Mouse (Mus musculus) layer of hippocampus, adult 8-10 months (tissue): Measurements from ENCODE around the gene Smim26. TPM values are rescaled to one million over a fixed set of nuclear protein-coding genes. Genes with fewer than 3 reads are reported as not detected.

Source experiments
- DNase-seq, 2 experiments: peaks; one replicate each; pipeline ENCODE4 v3.0.0; 2022; ENCODE audit warnings: low spot score in 2 of 2
- microRNA-seq, 2 experiments: library from miRNA; unstranded; fragments of <30 nt; microRNA quantifications; one replicate each; pipeline ENCODE4 v1.2.0; 2022
- total RNA-seq, 4 experiments: library from RNA; stranded (reverse); gene quantifications; 2 replicates each; pipeline ENCODE4 v1.2.4; 2022

The Smim26 gene
- total RNA-seq, 4 experiments from 2014 or later, result 48.3 to 77.4 (median 61.4) TPM

DNA sequence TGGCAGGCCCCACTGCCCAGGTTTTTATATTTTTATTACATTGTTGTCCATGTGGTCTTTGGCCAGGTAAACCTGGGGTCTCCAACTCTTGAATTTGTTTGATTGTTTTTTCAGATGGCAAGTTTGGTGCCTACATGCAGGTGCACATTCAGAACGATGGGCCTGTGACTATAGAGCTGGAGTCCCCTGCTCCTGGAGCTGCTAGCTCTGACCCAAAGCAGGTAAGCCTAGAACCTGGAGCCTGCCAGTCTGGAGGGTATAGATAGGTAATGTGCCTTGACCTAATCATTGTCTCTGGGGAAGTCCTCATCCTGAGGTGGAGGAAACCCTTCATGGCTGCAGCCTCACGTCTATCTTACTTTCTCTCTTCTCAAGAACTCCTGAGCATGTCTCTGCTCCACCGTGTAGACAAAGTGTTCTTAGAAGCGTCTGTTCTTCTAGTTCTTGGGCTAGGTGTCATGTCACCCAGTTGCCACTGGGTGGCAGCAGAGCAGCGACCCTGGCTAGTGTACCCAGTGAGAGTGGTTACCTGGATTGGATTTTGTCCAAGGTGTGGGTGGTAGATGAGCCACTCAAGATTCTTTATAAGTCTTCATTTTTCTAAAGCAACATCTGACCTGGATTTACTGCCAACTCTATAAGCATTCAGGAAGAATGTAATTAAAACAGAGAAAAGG, 41.9 kb downstream of the Smim26 start:
- peak; percentile 54 to 62 for DNase-seq

DNA sequence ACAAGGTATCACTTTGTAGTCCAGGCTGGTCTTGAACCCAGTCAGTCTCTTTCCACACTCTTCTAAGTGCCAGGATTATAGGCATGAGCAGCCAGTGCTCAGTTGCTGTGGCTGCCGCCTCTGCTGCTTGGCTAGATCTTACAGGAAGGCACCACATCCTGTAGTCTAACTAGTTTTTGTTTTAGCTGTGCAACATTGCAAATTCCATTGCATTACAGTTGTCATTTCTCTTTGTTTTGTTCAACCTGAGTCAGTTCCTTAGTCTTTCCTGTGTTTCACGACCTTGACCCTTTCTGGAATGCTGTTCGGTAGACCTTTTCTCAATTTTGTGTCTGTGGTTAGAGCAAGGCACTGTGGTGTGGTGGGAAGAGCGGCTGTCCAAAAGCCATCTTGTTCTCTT, 43.4 kb downstream of the Smim26 start:
- DNase-seq, result no peak

DNA sequence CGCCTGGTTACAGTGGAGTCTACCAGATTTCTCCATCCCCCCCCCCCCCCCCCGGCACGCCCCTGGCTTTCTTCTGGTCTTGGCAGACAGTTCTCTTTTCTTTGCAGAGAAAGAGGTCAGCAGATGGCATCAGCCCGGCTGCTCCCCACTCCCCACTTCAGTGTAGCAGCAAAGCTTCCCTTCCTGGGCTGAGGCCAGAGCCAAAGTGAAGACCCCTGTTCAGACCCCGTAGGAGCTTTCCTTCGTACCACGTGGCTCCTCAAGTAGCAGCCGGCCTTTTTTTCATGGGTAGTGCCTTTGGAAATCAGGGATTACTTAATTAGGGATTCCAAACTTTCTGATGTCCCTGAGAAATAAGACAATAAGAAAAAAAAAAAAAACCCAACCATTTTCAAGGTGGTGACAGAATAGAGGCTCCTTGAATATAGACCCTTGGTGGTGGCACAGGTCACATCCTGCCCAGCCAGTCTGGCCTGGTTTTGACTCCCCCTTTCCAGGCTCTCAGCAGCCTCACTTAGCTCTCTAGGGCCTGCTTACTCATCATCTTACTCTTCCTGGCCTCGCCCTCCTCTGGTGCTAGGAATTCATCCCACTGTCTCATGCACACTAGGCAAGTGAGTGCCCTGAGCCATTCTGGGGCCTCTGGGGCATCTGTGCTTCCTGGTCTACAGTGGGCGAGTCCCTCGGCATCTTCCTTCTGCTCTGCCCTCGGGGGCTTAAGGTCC, 44.0 kb downstream of the Smim26 start:
- DNase-seq, result no peak

DNA sequence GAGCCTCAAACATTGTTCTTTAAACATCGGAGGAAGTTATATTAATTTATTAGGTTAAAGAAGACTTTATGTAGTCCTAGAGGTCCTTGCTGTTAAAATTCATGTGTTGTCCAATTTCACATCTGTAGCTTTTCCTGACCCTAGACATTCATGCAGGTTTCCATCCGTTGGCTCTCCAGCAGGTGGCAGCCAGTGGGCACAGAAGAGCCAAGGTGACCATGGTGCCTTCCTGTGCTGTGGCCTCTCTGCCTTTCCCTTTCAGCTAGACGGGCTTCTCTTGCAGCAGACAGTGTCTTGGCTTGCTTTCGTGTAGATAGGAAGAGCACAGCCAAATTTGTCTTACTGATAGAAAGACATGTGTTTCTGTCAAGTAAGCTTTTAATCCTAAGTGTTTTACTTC, 44.9 kb downstream of the Smim26 start:
- no peak for DNase-seq

DNA sequence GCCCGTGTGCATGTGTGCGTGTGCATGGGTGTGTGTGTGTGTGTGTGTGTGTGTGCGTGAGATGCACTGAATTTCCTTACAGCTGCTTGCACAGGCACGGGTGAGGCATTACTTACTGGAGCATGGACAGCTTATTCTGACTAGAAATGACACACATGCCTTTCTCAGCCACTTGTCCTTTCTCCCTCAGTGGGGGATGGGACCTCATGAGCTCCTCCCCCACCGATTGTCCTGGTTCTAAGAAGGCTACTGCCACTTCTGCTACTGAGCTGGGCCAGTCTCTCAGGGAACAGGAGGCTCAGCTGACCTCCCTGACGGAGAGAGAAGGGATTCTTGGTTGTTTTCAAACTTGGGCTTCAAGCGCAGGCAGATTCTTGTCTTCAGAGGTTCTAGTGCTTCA, 46.2 kb downstream of the Smim26 start:
- no peak for DNase-seq

DNA sequence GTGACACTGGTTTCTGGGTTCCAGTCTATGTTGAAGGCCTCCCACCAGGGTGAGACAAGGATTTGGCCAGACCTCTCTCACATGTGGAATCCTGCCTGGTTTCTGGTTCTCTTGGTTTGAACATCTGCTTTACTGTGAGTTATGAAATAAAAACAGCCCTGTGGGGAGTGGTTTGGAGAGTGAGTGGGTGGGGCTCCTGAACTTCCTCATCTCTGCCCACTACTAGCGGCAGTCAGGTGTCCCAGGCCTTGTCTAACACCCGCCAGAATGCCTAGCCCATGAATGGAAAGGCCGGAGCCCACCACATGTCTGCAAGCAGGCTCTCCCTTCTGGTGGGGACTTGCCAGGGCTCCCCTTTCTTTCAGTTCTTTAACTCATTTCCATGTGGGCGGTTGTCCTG, 48.1 kb downstream of the Smim26 start:
- no peak for DNase-seq

Small RNAs within 50 kb of the gene (microRNA-seq; reads per million reads assigned to microRNA genes)
- gene Gm24823, result 0 reads per million in 2 experiments

Other genes starting within 250 kb of the Smim26 start
- gene Kat14, start 225.1 kb upstream of the Smim26 start, total RNA-seq, result 10 to 100 TPM; 32.0 to 33.9 (median 32.8) TPM
- 10 to 100 TPM in 2 of 4 experiments, 1 to 10 TPM in 2; 6.6 to 12.0 (median 10.4) TPM for gene Pet117, start 225.1 kb upstream of the Smim26 start, total RNA-seq
- 100 to 1,000 TPM; 137 to 161 (median 153) TPM for gene Dzank1, start 66.6 kb upstream of the Smim26 start, total RNA-seq
- gene Polr3f, start 66.3 kb upstream of the Smim26 start, total RNA-seq, result 10 to 100 TPM; 26.1 to 30.2 (median 28.0) TPM
- 10 to 100 TPM; 25.5 to 28.4 (median 27.4) TPM for gene Rbbp9, start 43.2 kb upstream of the Smim26 start, total RNA-seq
- 10 to 100 TPM; 44.7 to 60.3 (median 50.8) TPM for gene Sec23b, start 37.8 kb upstream of the Smim26 start, total RNA-seq
- 10 to 100 TPM; 59.2 to 73.7 (median 68.7) TPM for gene Dtd1, start 5.8 kb downstream of the Smim26 start, total RNA-seq
- gene Scp2d1, start 229.6 kb downstream of the Smim26 start, total RNA-seq, result under 1 TPM in 1 of 4 experiments, not detected in 3; 0.45 TPM